Mouse (Mus musculus): Measurements from ENCODE around the gene Dffb.
"Not testable (repeated sequence)": the region's sequence is repeated elsewhere in the genome, so short reads cannot be mapped to it uniquely, and the experiment has no call there.

The Dffb gene

DNA sequence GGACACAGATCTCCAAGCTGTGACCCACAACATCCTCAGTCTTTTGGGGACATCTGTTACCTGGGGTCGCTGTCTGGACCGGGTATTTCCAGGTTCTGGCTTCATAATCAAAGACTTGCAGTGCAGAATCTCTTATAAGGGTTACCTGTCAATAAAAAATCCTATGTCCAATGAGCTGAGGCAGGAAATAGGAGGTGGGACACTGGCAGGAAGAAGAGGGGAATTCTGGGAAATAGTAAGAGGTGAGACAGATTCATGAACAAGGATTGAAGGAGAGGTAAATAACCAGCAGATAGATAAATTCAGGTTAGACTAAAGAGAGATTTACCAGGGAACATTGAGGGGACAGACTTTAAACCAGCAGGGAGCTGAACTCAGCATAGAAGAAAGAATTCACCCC lies 24.6 kb downstream of the Dffb start:
- Histone ChIP-seq H3K27me3 (ENCODE audit: control insufficient read depth, insufficient read depth, low read length, poor library complexity, severe bottlenecking) (no peaks in the 10 kb centered on the region), H3K36me3 (ENCODE audit: control insufficient read depth, insufficient read depth, low read length, poor library complexity, severe bottlenecking) (no peaks in the 10 kb centered on the region)
- DNase-seq (ENCODE audit: low read depth, low spot score) = no peak

DNA sequence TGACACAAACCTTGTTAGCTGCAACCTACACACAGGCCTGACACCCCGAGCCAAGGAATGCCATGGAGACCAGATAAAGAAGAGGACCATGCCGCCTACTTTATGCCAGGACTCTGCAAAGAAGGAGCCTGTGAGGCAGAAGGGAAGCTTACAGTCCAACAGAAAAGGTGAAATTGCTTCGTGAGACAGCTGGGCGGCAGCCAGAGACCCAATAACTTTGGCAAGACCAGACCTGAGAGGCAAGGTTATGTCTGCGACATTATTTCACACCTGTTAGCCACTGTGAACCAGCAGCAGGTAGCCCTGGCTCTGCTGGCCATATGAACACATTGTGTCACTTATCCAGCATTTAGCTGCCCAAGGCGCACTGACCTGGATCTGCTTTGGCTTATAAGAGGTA lies 29.2 kb downstream of the Dffb start:
- Histone ChIP-seq H3K27me3 (ENCODE audit: control insufficient read depth, insufficient read depth, low read length, poor library complexity, severe bottlenecking) (no peaks in the 10 kb centered on the region), H3K36me3 (ENCODE audit: control insufficient read depth, insufficient read depth, low read length, poor library complexity, severe bottlenecking) (no peaks in the 10 kb centered on the region)
- no peak for DNase-seq (ENCODE audit: low read depth, low spot score)

- no peak for DNase-seq (ENCODE audit: low read depth, low spot score)
- H3K27me3 ChIP-seq (ENCODE audit: control insufficient read depth, insufficient read depth, low read length, poor library complexity, severe bottlenecking) = no peaks in the 10 kb centered on the region
- no peaks in the 10 kb centered on the region for H3K36me3 ChIP-seq (ENCODE audit: control insufficient read depth, insufficient read depth, low read length, poor library complexity, severe bottlenecking)
Observed at GRCm38 (mm10) chr4:153944261-153944660, 30.7 kb downstream of the Dffb start.

GRCm38 (mm10) chr4:153943243-153943642 lies 31.7 kb downstream of the Dffb start:
- H3K27me3 ChIP-seq (ENCODE audit: control insufficient read depth, insufficient read depth, low read length, poor library complexity, severe bottlenecking) = no peaks in the 10 kb centered on the region
- DNase-seq (ENCODE audit: low read depth, low spot score) = peak; percentile 20
- H3K36me3 ChIP-seq (ENCODE audit: control insufficient read depth, insufficient read depth, low read length, poor library complexity, severe bottlenecking) = no peaks in the 10 kb centered on the region

GRCm38 (mm10) chr4:153929921-153930320 lies 45.0 kb downstream of the Dffb start:
- Histone ChIP-seq H3K36me3 (ENCODE audit: control insufficient read depth, insufficient read depth, low read length, poor library complexity, severe bottlenecking) (no peaks in the 10 kb centered on the region), H3K27me3 (ENCODE audit: control insufficient read depth, insufficient read depth, low read length, poor library complexity, severe bottlenecking) (no peaks in the 10 kb centered on the region)
- DNase-seq (ENCODE audit: low read depth, low spot score) = no peak

- DNase-seq (ENCODE audit: low read depth, low spot score) = no peak
- H3K36me3 ChIP-seq (ENCODE audit: control insufficient read depth, insufficient read depth, low read length, poor library complexity, severe bottlenecking) = no peaks in the 10 kb centered on the region
- H3K27me3 ChIP-seq (ENCODE audit: control insufficient read depth, insufficient read depth, low read length, poor library complexity, severe bottlenecking) = no peaks in the 10 kb centered on the region
Observed at GRCm38 (mm10) chr4:153929425-153929824, 45.5 kb downstream of the Dffb start.

DNA sequence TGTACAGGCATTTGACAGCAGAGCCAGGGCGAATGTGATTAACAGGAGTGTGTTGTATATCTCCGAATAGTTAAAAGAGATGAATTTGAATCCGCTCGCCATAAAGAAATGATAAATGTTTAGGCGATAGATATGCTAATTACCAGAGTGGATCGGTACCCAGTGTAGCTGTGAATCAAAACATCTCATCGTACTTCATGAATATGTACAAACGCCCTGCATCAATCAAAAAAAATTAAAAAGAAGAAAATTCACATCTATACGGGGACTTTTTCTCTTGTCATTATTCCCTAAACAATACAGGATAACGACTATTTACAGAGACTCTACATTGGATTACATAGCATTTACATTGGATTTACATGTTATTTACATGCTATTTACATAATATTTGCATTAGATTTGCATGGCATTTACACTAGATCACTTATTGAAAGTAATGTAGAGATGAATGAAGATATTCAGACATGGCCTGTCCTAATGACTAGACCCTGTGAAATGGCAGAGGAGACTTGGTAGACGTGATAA lies 46.1 kb downstream of the Dffb start:
- Histone ChIP-seq H3K27me3 (ENCODE audit: control insufficient read depth, insufficient read depth, low read length, poor library complexity, severe bottlenecking) (no peaks in the 10 kb centered on the region), H3K36me3 (ENCODE audit: control insufficient read depth, insufficient read depth, low read length, poor library complexity, severe bottlenecking) (no peaks in the 10 kb centered on the region)
- no peak for DNase-seq (ENCODE audit: low read depth, low spot score)

DNA sequence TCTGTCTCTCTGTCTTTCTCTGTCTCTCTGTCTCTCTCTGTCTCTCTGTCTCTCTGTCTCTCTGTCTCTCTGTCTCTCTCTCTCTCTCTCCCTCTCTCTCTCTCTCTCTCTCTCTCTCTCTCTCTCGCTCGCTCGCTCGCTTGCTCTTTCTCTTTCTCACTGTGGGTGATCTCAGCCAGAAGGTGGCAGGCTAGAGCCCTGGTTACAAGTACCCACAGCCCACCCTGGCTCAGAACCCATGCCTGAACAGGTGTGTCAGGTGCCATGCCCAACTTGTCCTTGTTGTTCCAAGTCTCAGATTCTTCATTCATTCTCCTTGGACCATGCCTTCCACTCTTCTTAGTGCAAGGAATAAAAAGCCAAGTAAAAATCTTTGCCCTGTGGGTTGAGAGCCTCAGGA lies 52.8 kb downstream of the Dffb start:
- DNase-seq (ENCODE audit: low read depth, low spot score) = peak; percentile 3
- H3K36me3 ChIP-seq (ENCODE audit: control insufficient read depth, insufficient read depth, low read length, poor library complexity, severe bottlenecking); H3K27me3 ChIP-seq (ENCODE audit: control insufficient read depth, insufficient read depth, low read length, poor library complexity, severe bottlenecking): not testable (repeated sequence)

- no peak for DNase-seq (ENCODE audit: low read depth, low spot score)
- H3K27me3 ChIP-seq (ENCODE audit: control insufficient read depth, insufficient read depth, low read length, poor library complexity, severe bottlenecking) = no peaks in the 10 kb centered on the region
Observed at GRCm38 (mm10) chr4:153920517-153921233, 54.3 kb downstream of the Dffb start.

DNA sequence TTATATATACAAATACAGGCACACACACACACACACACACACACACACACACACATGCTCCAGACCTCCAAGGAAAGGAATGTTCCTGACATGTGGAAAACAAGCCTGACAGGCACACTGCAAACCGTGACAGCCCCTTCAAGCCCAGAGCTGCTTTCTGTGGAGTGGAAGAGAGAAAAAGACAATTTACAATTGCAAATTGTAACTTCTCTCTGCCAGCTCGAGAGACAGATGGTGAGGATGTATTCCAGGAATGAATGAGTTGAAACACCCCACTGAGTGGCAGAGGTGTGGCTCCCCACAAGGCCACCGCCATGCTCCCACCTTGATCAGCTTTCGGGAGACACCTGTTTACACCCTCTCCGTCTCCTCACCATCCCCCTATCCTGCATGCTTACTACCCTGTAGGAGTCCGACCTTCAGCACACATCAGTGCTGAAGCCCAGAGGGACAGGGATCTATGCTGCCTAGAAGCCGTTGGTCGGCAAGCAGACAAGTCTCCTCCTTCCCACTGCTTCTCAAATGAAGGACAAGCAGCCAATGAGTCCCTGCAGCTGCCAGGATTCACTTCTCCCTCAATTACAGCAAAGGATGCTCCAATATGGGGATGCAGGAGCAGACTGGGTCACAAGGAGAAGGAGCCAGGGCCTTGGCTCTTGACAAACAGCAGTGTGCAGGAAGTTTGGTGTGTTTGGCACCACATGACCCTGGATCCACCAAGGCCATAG lies 57.0 kb downstream of the Dffb start:
- no peaks in the 10 kb centered on the region for H3K27me3 ChIP-seq (ENCODE audit: control insufficient read depth, insufficient read depth, low read length, poor library complexity, severe bottlenecking)
- no peak for DNase-seq (ENCODE audit: low read depth, low spot score)
- no peaks in the 10 kb centered on the region for H3K36me3 ChIP-seq (ENCODE audit: control insufficient read depth, insufficient read depth, low read length, poor library complexity, severe bottlenecking)

More at GRCm38 (mm10) chr4:153920517-153921233, 54.3 kb downstream of the Dffb start:
- no peaks in the 10 kb centered on the region for H3K36me3 ChIP-seq (ENCODE audit: control insufficient read depth, insufficient read depth, low read length, poor library complexity, severe bottlenecking)

All from splenic B cell, adult 2 months (primary cell).